Comparison of ENCODE assay signal across 22 mouse cellular contexts in genomic region chr1:36887172-36887571, GRCm38 (mm10). TPM values are rescaled to one million over a fixed set of nuclear protein-coding genes. Genes with fewer than 3 reads are reported as not detected.
DNase-seq lines count a peak whose midpoint lies in the region; ATAC-seq and TF ChIP-seq lines count a peak whose summit lies in the region.
"Had no signal": no experiment of that assay in that cellular context is flagged by ENCODE, and none has a peak within 500 bp of the region (broad histone marks: within the 10 kb centered on the region; RNA-seq: fewer than 3 reads in every experiment).

No protein-coding gene starts in this region.

- TF ChIP-seq POLR2A in testis, adult 2 months (IDR thresholded peaks at IDR 0.05; ENCODE audit: control insufficient read depth, low read depth, low read length): no peak

- peak overlapping the region; percentile 56; the same call in 1 of the 2 replicates for H3K27ac ChIP-seq in gastrocnemius, adult 2 months
- H3K27ac ChIP-seq in heart, embryonic 12.5 days (ENCODE audit: poor library complexity, severe bottlenecking): no peak overlapping the region
- peak overlapping the region; percentile 29; the same call in 1 of the 2 replicates for H3K27ac ChIP-seq in heart, embryonic 15.5 days
- no peak overlapping the region for H3K27ac ChIP-seq in heart, embryonic 10.5 days
- H3K27ac ChIP-seq in testis, adult 2 months (ENCODE audit: control insufficient read depth, insufficient read depth, low read depth, low read length): no peak overlapping the region
- H3K27ac ChIP-seq: forebrain, embryonic 10.5 days; forebrain, embryonic 13.5 days; hindbrain, embryonic 14.5 days; hindbrain, postnatal 0 days; kidney, embryonic 15.5 days had no signal

- no peak overlapping the region for H3K9ac ChIP-seq in heart, embryonic 12.5 days
- no peak overlapping the region for H3K9ac ChIP-seq in heart, embryonic 15.5 days
- H3K9ac ChIP-seq: forebrain, embryonic 13.5 days; hindbrain, embryonic 14.5 days; kidney, embryonic 15.5 days had no signal

- H3K4me3 ChIP-seq in gastrocnemius, adult 2 months: no peak overlapping the region
- H3K4me3 ChIP-seq in heart, embryonic 12.5 days: no peak overlapping the region
- no peak overlapping the region for H3K4me3 ChIP-seq in heart, embryonic 15.5 days
- no peak overlapping the region for H3K4me3 ChIP-seq in heart, embryonic 10.5 days
- peak overlapping the region; percentile 73 for H3K4me3 ChIP-seq in testis, adult 2 months (ENCODE audit: control insufficient read depth, low read depth, low read length)
- H3K4me3 ChIP-seq: forebrain, embryonic 10.5 days; forebrain, embryonic 13.5 days; kidney, embryonic 15.5 days had no signal

- H3K4me1 ChIP-seq in heart, embryonic 12.5 days (replicated peaks): peaks cover 54% of the 10 kb centered on the region
- peaks cover 57% of the 10 kb centered on the region for H3K4me1 ChIP-seq in heart, embryonic 15.5 days (replicated peaks)
- H3K4me1 ChIP-seq in heart, embryonic 10.5 days: peaks cover 42% of the 10 kb centered on the region
- no peaks in the 10 kb centered on the region for H3K4me1 ChIP-seq in testis, adult 2 months (ENCODE audit: control insufficient read depth, insufficient read depth, low read length)

- no peaks in the 10 kb centered on the region for H3K9me3 ChIP-seq in heart, embryonic 12.5 days (replicated peaks)
- no peaks in the 10 kb centered on the region for H3K9me3 ChIP-seq in heart, embryonic 15.5 days (replicated peaks)
- no peaks in the 10 kb centered on the region for H3K9me3 ChIP-seq in heart, embryonic 10.5 days
- H3K9me3 ChIP-seq: forebrain, embryonic 10.5 days; forebrain, embryonic 13.5 days; kidney, embryonic 15.5 days had no signal

- intact Hi-C loops in gastrocnemius, adult 2 months (cut with DNase I): no loop called here

- H3K4me2 ChIP-seq in heart, embryonic 12.5 days: no peak overlapping the region
- no peak overlapping the region for H3K4me2 ChIP-seq in heart, embryonic 15.5 days
- H3K4me2 ChIP-seq: forebrain, embryonic 13.5 days; hindbrain, embryonic 14.5 days; kidney, embryonic 15.5 days had no signal

- ATAC-seq in heart, embryonic 12.5 days (ENCODE audit: insufficient number of reproducible peaks, low FRiP score): no peak
- ATAC-seq in heart, embryonic 15.5 days (replicated peaks; ENCODE audit: insufficient number of reproducible peaks, insufficient read depth, low FRiP score, low read depth): no peak
- ATAC-seq: forebrain, embryonic 13.5 days; forebrain, embryonic 16.5 days; hindbrain, postnatal 0 days had no signal

- WGBS in heart, embryonic 12.5 days: 62% methylated on average over 3 of the region's 3 CpGs
- WGBS in heart, embryonic 15.5 days: 59% methylated on average over 3 of the region's 3 CpGs
- WGBS in heart, embryonic 10.5 days: 66% methylated on average over 3 of the region's 3 CpGs

- H3K27me3 ChIP-seq in heart, embryonic 12.5 days (replicated peaks): no peaks in the 10 kb centered on the region
- H3K27me3 ChIP-seq in heart, embryonic 15.5 days: no peaks in the 10 kb centered on the region
- H3K27me3 ChIP-seq in heart, embryonic 10.5 days (ENCODE audit: insufficient read depth, poor library complexity, severe bottlenecking): no peaks in the 10 kb centered on the region
- H3K27me3 ChIP-seq in testis, adult 2 months (ENCODE audit: control insufficient read depth, insufficient read depth, low read length): no peaks in the 10 kb centered on the region
- H3K27me3 ChIP-seq: forebrain, embryonic 13.5 days; kidney, embryonic 15.5 days had no signal

- TF ChIP-seq CTCF in gastrocnemius, adult 2 months (IDR thresholded peaks at IDR 0.05): no peak
- TF ChIP-seq CTCF in testis, adult 2 months (IDR thresholded peaks at IDR 0.05; ENCODE audit: control insufficient read depth, insufficient read depth, insufficient replicate concordance, low read depth, low read length): no peak

- DNase-seq in gastrocnemius, adult 2 months: no peak
- DNase-seq in gastrocnemius, adult 8-10 months (ENCODE audit: low spot score in 2 of 2): no peak
- DNase-seq in heart, adult 8-10 months (ENCODE audit: low spot score): peak; percentile 41
- no peak for DNase-seq in heart, embryonic 10.5 days (ENCODE audit: low spot score)
- DNase-seq in testis, postnatal 10 days (ENCODE audit: low spot score): no peak
- DNase-seq: adrenal gland, adult 8-10 months; adrenal gland, postnatal 25 days; cerebellum, adult 11-12 months; cerebellum, adult 9-10 months; cerebellum, postnatal 14 days; gastrocnemius, postnatal 25 days; kidney, adult 11 months; kidney, adult 8-10 months had no signal

- 0 out of 2 replicates have a peak, but pooled peaks cover 6% of the 10 kb centered on the region for H3K36me3 ChIP-seq in heart, embryonic 12.5 days
- H3K36me3 ChIP-seq in heart, embryonic 15.5 days: no peaks in the 10 kb centered on the region
- H3K36me3 ChIP-seq in heart, embryonic 10.5 days: peaks cover 3% of the 10 kb centered on the region; the same call in 1 of the 2 replicates
- H3K36me3 ChIP-seq in testis, adult 2 months (ENCODE audit: control insufficient read depth, insufficient read depth, low read length): peaks cover 2% of the 10 kb centered on the region

RNA-seq across cellular contexts. Expression of gene Tmem131, which starts 56.3 kb away (rescaled TPM):
- 10 to 100 TPM; 24.1 to 37.5 TPM for total RNA-seq in gastrocnemius, adult 2 months (2021)
- total RNA-seq in gastrocnemius, adult 8-10 months (2022): 10 to 100 TPM; 22.6 to 28.6 (median 27.4) TPM
- 10 to 100 TPM; 23.0 to 31.0 (median 28.3) TPM for total RNA-seq in heart, adult 8-10 months (2022)
- polyA plus RNA-seq in heart, embryonic 12.5 days (2016; fragmentation: Nextera tagmentation; extraction: Ambion mirVana): 12.4 and 13.6 TPM in 2 replicates
- 6.2 and 8.6 TPM in 2 replicates for polyA plus RNA-seq in heart, embryonic 15.5 days (2015; fragmentation: Nextera tagmentation; extraction: Ambion mirVana)
- polyA plus RNA-seq in heart, embryonic 10.5 days (2016; fragmentation: Nextera tagmentation; extraction: Ambion mirVana): 9.2 and 12.1 TPM in 2 replicates
- polyA plus RNA-seq in testis, adult 2 months (2012; rRNA removed): 16.9 and 18.8 TPM in 2 replicates

Comparison
In these comparisons a context has a peak if more than half of its experiments do, and no peak if none do; other contexts are left out.
1. H3K27ac ChIP-seq: peak in gastrocnemius, adult 2 months (single experiment) and heart, embryonic 15.5 days (single experiment); none in heart, embryonic 12.5 days (single experiment), heart, embryonic 10.5 days (single experiment) and testis, adult 2 months (single experiment).